Mouse (Mus musculus) G1E (cell line): ENCODE measurements at regions not wholly inside any gene's neighbourhood (a gene's known extent, or its start where the extent isn't known, plus 50 kb on each side); places are given as distances from the start of the nearest gene placed in this dataset.

Source experiments
- ATAC-seq: 2 replicates; pipeline ENCODE4 v1.8.0; 2016; ENCODE audit warnings: mild to moderate bottlenecking; ENCODE audit not compliant: insufficient number of reproducible peaks, poor library complexity, low FRiP score, severe bottlenecking; ENCODE audit errors: extremely low read depth
- DNase-seq: peaks from one replicate; pipeline ENCODE4 v3.0.0; 2012; ENCODE audit warnings: low spot score
- H3K27me3 ChIP-seq: 2 replicates; pipeline ENCODE4 v1.6.1; 2012; ENCODE audit warnings: mild to moderate bottlenecking, low read length, inconsistent platforms; ENCODE audit not compliant: insufficient read depth
- H3K36me3 ChIP-seq: replicated peaks from 2 replicates; pipeline ENCODE3; 2012; ENCODE audit warnings: mild to moderate bottlenecking, inconsistent platforms
- H3K4me1 ChIP-seq: 2 replicates; pipeline ENCODE4 v1.6.1; 2012; ENCODE audit warnings: low read depth, low read length, inconsistent platforms, mixed read lengths; ENCODE audit not compliant: insufficient read depth
- H3K4me3 ChIP-seq: 2 replicates; pipeline ENCODE4 v1.5.1; 2012; ENCODE audit warnings: low read depth, mild to moderate bottlenecking, inconsistent platforms, low read length, moderate library complexity, mixed read lengths
- H3K9me3 ChIP-seq: replicated peaks from 2 replicates; pipeline ENCODE4 v1.6.1; 2012; ENCODE audit warnings: inconsistent platforms
- CTCF ChIP-seq: IDR thresholded peaks from 2 replicates; pipeline ENCODE4 v1.5.1; 2012; ENCODE audit warnings: low read depth, low read length, inconsistent platforms, mixed read lengths
- GATA1 ChIP-seq: IDR thresholded peaks from 2 replicates; pipeline ENCODE4 v1.6.1; 2012; ENCODE audit warnings: borderline replicate concordance, low read length, inconsistent platforms, mixed read lengths
- GATA2 ChIP-seq: IDR thresholded peaks from 2 replicates; pipeline ENCODE4 v1.6.1; 2012; ENCODE audit warnings: low read depth, low read length, inconsistent platforms, borderline replicate concordance
- POLR2AphosphoS5 ChIP-seq: IDR thresholded peaks from 2 replicates; pipeline ENCODE4 v1.6.1; 2012; ENCODE audit warnings: low read depth, low read length, inconsistent platforms; ENCODE audit not compliant: insufficient replicate concordance
- TAL1 ChIP-seq: conservative IDR thresholded peaks from 2 replicates; pipeline ENCODE4 v1.6.1; 2012; ENCODE audit warnings: low read depth, low read length, inconsistent platforms, mixed read lengths

DNA sequence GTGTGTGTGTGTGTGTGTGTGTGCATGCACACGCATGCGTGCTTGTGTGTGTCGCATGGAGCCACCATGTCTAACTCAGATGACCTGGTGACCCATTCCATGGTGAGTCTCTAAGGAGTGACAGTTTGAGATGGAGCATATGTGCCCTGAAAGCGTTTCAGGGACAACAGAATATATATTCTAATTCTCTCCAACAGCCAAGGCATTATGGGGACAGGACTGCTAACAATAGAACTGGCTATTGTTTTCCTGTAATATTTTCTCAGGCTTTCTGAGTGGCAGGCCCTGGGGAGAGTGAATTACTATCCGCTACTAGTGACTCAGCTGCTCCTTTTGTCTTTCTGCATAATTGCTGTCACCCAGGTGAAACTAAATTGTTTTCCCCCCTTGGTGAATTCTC, 898.7 kb upstream of the Lcorl start:
- Histone ChIP-seq H3K4me3 (no peak overlapping the region), H3K4me1 (no peaks in the 10 kb centered on the region), H3K27me3 (no peaks in the 10 kb centered on the region), H3K36me3 (no peaks in the 10 kb centered on the region), H3K9me3 (no peaks in the 10 kb centered on the region)
- ATAC-seq: no peak
- TF ChIP-seq TAL1: no peak
- TF ChIP-seq GATA2: no peak
- TF ChIP-seq POLR2AphosphoS5: no peak
- TF ChIP-seq CTCF: no peak
- no peak for DNase-seq

DNA sequence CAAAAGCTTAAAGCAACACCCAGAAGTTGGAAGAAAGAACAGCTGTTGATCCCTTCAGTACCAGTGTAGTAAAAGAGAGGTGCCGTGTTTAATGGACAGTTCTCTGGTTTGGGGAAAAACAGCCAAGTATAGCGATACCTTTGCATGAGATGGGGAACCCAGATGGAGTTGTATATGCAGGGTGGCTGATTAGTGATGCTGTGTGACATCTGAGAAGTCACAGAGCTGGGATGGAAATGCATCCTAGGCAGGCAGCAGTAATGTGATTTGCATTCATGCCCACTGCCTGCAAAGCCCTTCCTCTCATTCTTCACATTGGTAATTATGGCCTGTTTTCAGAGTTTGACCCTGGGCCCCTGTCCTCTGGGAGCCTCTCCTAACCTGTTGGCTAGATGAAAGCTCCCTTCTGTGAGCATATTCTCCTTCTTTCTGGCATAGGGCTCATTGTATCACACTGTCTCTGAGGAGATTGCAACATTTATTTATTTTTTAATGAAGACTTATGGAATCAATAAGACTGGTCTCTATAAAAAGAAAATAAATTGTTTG, 882.7 kb upstream of the Lcorl start:
- ATAC-seq: no peak
- DNase-seq: no peak
- Histone ChIP-seq H3K36me3 (no peaks in the 10 kb centered on the region), H3K4me3 (no peak overlapping the region), H3K9me3 (no peaks in the 10 kb centered on the region), H3K27me3 (no peaks in the 10 kb centered on the region), H3K4me1 (no peaks in the 10 kb centered on the region)
- TF ChIP-seq GATA2 (no peak), POLR2AphosphoS5 (no peak), CTCF (no peak), TAL1 (no peak), GATA1 (no peak)

DNA sequence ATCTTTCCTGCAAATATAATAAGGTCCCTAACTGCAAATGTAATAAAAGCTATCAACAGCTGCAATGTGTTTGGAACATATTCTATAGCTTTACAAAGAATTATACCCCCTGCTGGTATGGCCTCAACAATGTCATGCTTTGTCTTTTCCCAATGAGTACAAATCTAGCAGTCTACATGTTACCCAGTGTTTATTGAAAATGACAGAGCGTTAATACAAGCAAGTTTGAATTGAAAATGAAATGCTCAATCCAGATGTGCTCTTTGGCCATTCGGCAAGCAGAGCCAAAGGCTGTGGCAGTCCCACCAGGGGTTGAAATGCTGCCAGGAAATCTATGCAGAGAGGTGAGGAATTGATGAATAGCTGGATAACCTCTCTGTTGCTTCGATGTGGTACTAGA, 875.1 kb upstream of the Lcorl start:
- no peak for TF ChIP-seq TAL1
- no peak for TF ChIP-seq GATA2
- no peak for TF ChIP-seq GATA1
- TF ChIP-seq CTCF: no peak
- TF ChIP-seq POLR2AphosphoS5: no peak
- H3K4me1 ChIP-seq: no peaks in the 10 kb centered on the region
- no peak overlapping the region for H3K4me3 ChIP-seq
- ATAC-seq: no peak
- H3K27me3 ChIP-seq: no peaks in the 10 kb centered on the region
- no peaks in the 10 kb centered on the region for H3K9me3 ChIP-seq
- H3K36me3 ChIP-seq: no peaks in the 10 kb centered on the region
- DNase-seq: no peak

DNA sequence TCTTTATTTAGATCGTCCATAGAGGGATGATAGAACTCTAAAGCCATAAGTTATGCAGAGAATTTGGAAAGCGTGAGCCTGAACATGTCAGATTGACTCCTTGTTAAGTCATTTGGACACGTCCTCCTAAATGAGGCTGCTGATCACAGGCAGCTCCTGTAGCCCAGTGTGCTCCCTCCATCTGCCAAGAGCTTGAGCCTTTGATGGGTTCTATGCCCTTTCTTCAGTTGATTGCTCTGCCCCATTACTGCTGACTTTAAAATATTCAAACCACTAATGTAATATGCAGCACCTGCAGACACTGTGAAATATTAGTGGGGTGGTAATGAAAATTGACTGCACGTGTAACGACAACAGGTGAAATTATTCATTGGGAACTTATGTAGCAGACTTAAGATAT, 874.6 kb upstream of the Lcorl start:
- Histone ChIP-seq H3K4me1 (no peaks in the 10 kb centered on the region), H3K36me3 (no peaks in the 10 kb centered on the region), H3K27me3 (no peaks in the 10 kb centered on the region), H3K4me3 (no peak overlapping the region), H3K9me3 (no peaks in the 10 kb centered on the region)
- no peak for DNase-seq
- TF ChIP-seq POLR2AphosphoS5: no peak
- TF ChIP-seq CTCF: no peak
- no peak for TF ChIP-seq TAL1
- TF ChIP-seq GATA1: no peak
- no peak for ATAC-seq

DNA sequence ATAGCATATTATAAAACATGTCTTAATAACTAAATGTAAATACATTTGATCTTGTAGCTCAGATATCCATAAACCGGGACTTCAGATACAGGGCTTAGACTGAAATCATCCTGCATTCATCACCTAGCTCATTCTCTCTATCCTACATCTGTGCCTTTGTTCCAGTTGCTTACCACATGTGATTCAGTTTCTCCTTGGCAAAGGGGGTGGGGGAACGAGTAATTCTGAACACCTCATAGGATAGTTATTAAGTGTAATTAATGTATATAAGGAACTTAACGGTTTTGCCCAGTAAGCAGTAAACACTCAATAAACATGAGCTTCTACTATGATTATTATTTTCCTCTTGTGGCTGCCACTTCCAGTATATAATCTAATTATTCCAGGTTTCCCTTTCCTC, 873.9 kb upstream of the Lcorl start:
- DNase-seq (no peak), ATAC-seq (no peak)
- H3K36me3 ChIP-seq: no peaks in the 10 kb centered on the region
- H3K4me1 ChIP-seq: no peaks in the 10 kb centered on the region
- no peaks in the 10 kb centered on the region for H3K27me3 ChIP-seq
- H3K9me3 ChIP-seq: no peaks in the 10 kb centered on the region
- H3K4me3 ChIP-seq: no peak overlapping the region
- no peak for TF ChIP-seq POLR2AphosphoS5
- TF ChIP-seq GATA1: no peak
- TF ChIP-seq CTCF: no peak
- TF ChIP-seq TAL1: no peak
- TF ChIP-seq GATA2: no peak

DNA sequence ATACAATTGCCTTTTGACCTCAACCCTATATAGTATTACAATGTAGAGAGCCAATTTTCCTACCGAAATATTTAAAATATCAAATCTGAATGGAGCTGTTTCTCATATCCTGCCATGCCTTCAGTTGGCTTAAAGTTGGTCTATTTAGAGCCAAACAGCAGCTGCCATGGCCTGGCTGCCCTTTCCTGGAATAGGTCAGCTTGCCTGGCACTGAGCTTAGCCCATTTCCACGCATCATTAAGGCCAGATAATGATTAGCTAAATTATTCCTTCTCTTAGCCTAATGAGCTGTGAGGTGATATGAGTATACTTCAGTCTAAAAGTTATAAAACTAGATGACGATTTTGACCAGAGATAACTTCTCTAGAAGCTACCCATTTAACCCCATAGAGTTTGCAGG, 852.2 kb upstream of the Lcorl start:
- H3K4me1 ChIP-seq: no peaks in the 10 kb centered on the region
- H3K9me3 ChIP-seq: no peaks in the 10 kb centered on the region
- no peaks in the 10 kb centered on the region for H3K27me3 ChIP-seq
- no peak for ATAC-seq
- TF ChIP-seq POLR2AphosphoS5 (no peak), GATA1 (no peak), GATA2 (no peak), TAL1 (no peak), CTCF (no peak)
- no peak overlapping the region for H3K4me3 ChIP-seq
- DNase-seq: no peak
- no peaks in the 10 kb centered on the region for H3K36me3 ChIP-seq
